Mouse (Mus musculus) heart, adult 2 months (tissue): ENCODE measurements around the gene Ushbp1. TPM values are rescaled to one million over a fixed set of nuclear protein-coding genes. Genes with fewer than 3 reads are reported as not detected.
A peak's percentile ranks its signal among the peaks of the same experiment; 100 is the strongest.

Source experiments
- DNase-seq, 2 experiments: peaks; one replicate each; pipeline ENCODE4 v3.0.0; 2021
- H3K27ac ChIP-seq: fragments of 200-600 bp; 2 replicates; pipeline ENCODE4 v1.8.1; 2022
- H3K27me3 ChIP-seq: fragments of 200-500 bp; 2 replicates; pipeline ENCODE4 v1.6.1; 2012; ENCODE audit warnings: mild to moderate bottlenecking, low read length, inconsistent platforms, mixed read lengths; ENCODE audit not compliant: control insufficient read depth, insufficient read depth
- H3K36me3 ChIP-seq: fragments of 200-500 bp; 2 replicates; pipeline ENCODE4 v1.6.1; 2012; ENCODE audit warnings: low read length, inconsistent platforms; ENCODE audit not compliant: control insufficient read depth, insufficient read depth
- H3K4me1 ChIP-seq: fragments of 200-500 bp; 2 replicates; pipeline ENCODE4 v1.6.1; 2011; ENCODE audit warnings: low read length; ENCODE audit not compliant: control insufficient read depth, insufficient read depth
- H3K4me3 ChIP-seq: fragments of 200-600 bp; 2 replicates; pipeline ENCODE4 v1.8.1; 2022
- H3K79me2 ChIP-seq: fragments of 200-500 bp; replicated peaks from 2 replicates; pipeline ENCODE4 v1.6.1; 2012; ENCODE audit warnings: mild to moderate bottlenecking, inconsistent platforms, low read length, moderate library complexity, mixed read lengths; ENCODE audit not compliant: control insufficient read depth, insufficient read depth
- H3K9ac ChIP-seq: fragments of 200-500 bp; 2 replicates; pipeline ENCODE4 v1.6.1; 2012; ENCODE audit warnings: low read depth, mild to moderate bottlenecking, control low read depth, inconsistent platforms, low read length, mixed read lengths
- CTCF ChIP-seq: fragments of 200-600 bp; IDR thresholded peaks from 2 replicates; pipeline ENCODE4 v1.8.1; 2022; ENCODE audit warnings: antibody characterized with exemption, mild to moderate bottlenecking, moderate library complexity
- EP300 ChIP-seq: fragments of 200-500 bp; IDR thresholded peaks from 2 replicates; pipeline ENCODE4 v1.6.1; 2011; ENCODE audit warnings: low read depth, low read length, control low read depth; ENCODE audit not compliant: insufficient read depth
- POLR2A ChIP-seq: fragments of 200-500 bp; IDR thresholded peaks from 2 replicates; pipeline ENCODE4 v1.6.1; 2011; ENCODE audit warnings: mild to moderate bottlenecking, low read depth, low read length, control low read depth; ENCODE audit not compliant: insufficient read depth
- WGBS: fragments of 180-500 bp; shearing (Covaris S2); methylation state at CpG from one replicate; pipeline ENCODE4 v1.1.7; 2018; 5-methylcytosine and 5-hydroxymethylcytosine counted together
- intact Hi-C: fragments of 180-260 bp; cut with DNase I; formaldehyde crosslinking; loops from one replicate; pipeline ENCODE4 v1.15.1; 2025
- polyA plus RNA-seq: library from polyadenylated mRNA; depleted of rRNA; stranded (reverse); fragments of >200 nt; gene quantifications from 2 replicates; pipeline ENCODE4 v1.2.3, GENCODE M21; 2012
- total RNA-seq, 2 experiments: library from RNA; stranded (reverse); gene quantifications; 2 replicates each; pipeline ENCODE4 v1.2.3; 2021

Gene Ushbp1
- total and polyA plus RNA-seq, 3 experiments, result 22.9 to 71.7 (median 23.9) TPM

DNA sequence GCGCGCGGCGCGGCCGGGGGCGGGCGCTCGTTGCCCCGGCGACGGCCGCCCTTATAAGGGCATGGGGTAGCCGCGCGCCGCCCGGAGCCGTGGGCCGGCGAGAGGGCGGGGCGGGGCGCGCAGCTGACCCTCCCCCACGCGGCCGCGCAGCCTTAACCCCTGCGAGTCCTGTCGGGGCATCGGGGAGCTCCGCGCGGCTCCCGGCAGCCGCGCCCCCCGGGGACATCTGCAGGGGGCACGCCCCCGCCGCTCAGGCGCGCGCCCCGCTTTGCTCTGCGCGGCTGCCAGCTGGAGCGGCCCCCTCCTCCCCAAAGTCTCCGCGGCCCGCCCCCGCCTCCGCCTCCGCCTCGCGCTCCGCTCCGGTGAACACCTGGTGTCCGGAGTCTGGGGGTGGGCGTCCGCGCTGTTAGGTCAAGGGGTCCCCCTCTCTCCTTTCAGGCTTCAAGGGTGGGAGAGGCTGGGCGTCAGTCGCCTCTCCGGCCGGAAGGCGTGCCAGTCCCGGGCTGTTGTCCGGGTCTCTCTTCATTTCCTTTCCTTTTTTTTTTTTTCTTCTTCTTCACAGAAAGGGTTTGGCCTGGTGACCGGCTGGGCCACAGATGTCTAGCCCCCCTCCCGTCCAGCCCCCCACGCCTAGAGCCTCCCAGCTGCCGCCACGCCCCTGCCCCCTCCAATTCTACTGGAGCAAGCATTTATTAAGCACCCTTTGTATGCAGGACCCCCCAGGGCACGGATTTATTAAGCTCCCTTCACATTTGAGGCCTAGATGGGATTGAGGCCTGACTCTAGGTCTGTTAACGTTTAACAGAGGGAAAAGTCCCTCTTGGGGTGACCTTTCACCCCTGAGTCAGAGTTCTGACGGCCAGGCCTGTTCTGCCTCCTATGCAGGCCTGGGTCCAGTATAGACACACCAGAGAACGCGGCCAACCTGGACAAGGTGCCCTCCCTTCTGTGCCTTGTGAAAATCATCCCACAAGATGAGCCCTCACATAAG, 13.3 kb downstream of the Ushbp1 start:
- intact Hi-C loops, result loop anchor here (5.0 kb wide), 1 partner anchor 80 kb away; the partner anchor contains the start of genes Abhd8 and Mrpl34
- 4% methylated on average over 76 of the region's 80 CpGs for WGBS
- Histone ChIP-seq H3K27ac (peak overlapping the region; percentile 90), H3K4me1 (peaks cover 4% of the 10 kb centered on the region), H3K36me3 (no peaks in the 10 kb centered on the region), H3K79me2 (peaks cover 4% of the 10 kb centered on the region; the same call in 1 of the 2 replicates), H3K27me3 (no peaks in the 10 kb centered on the region), H3K4me3 (peak overlapping the region; percentile 89), H3K9ac (peak overlapping the region; percentile 87)
- peak; percentile 92 to 94 for DNase-seq
- TF ChIP-seq EP300 (no peak), POLR2A (no peak; the same call in none of the 2 replicates), CTCF (no peak)

DNA sequence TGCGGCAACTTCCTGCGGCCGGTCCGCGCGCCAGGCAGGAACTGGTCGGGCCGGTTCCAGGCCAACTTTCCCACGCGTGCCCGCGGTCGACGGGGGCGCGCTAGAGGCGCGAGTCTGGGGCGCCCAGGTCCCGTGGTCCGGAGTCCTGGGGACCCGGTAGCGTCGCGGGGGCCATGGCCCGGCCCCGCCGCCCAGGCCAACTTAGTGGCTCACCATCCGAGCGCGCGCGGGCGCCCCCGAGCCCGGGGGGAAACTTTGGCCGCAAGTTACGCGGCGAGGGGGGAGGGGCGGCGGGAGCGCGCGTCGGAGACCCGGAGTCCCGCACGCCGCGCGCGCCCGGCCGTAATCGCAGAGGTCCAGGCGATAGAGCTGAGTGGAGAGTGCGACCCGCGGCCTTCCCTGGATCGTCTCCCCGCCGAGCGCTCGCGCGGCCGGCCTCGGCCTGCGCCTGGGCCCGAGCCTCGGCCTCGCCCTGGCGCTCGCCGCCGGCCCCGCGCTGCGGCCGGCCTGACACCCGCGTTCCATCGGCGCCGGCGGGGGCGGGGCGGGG, 14.1 kb downstream of the Ushbp1 start, which contains the start of gene Nr2f6:
Nr2f6 (minus strand) TSS at position 540 of the 550 bp plus-strand sequence.
- Histone ChIP-seq H3K4me1 (peaks cover 4% of the 10 kb centered on the region), H3K36me3 (no peaks in the 10 kb centered on the region), H3K79me2 (peaks cover 4% of the 10 kb centered on the region; the same call in 1 of the 2 replicates), H3K27me3 (no peaks in the 10 kb centered on the region), H3K27ac (peak within 1 kb of the TSS; percentile 94), H3K4me3 (peak within 1 kb of the TSS; percentile 89), H3K9ac (peak within 1 kb of the TSS; percentile 94)
- peak; percentile 86 to 87 for DNase-seq
- 5% methylated on average over 86 of the region's 89 CpGs for WGBS
- intact Hi-C loops, result loop anchor here (5.0 kb wide), 1 partner anchor 81 kb away; the partner anchor contains the start of genes Abhd8 and Mrpl34
- no peak for TF ChIP-seq EP300

DNA sequence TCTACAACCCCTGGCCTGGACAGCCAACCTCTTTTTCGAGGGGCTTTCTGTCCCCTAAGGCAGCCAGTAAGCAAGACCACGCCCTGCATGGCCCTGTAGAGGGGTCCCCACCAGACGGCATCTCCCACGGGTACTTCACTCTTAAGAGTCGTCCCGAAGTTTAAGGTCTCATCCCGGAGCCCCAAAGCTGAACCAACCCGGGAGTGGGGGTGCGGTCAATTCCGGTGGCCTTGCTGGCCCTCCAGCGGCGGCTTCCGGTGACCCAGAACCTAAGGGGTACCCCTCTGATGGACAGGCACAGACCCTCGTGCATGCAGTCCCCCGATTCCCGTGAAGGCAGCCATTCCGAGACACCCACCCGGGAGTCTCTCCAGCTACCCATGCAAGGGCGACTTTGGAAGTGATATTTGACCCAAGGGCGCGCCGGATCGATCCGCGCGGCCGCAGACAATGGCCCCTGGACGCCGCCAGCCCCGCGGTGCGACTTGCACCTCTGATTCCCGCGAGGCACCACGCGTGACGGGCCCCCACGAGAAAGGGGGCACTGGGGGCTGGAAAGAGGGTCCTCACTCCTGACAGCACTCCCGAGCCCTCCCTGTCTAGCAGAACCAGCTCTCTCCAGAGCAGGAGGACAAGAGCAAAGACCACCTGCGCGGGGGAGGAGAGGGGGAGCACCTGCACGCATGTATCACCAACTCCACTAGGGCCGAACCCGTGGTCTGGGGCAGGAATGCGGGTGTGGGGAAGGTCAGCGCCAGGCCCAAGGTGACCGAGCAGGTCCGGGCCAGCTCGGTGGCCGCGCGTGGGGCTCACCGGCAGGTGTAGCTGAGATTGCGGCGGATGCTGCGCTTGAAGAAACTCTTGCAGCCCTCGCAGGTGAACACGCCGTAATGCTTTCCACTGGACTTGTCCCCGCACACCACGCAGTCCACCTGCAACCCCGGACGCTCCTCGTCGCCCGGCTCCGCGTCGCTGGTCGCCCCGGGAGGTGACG, 15.1 kb downstream of the Ushbp1 start:
- Histone ChIP-seq H3K79me2 (peaks cover 4% of the 10 kb centered on the region; the same call in 1 of the 2 replicates), H3K4me1 (peaks cover 4% of the 10 kb centered on the region), H3K9ac (peak overlapping the region; percentile 94), H3K27ac (peak overlapping the region; percentile 94), H3K27me3 (no peaks in the 10 kb centered on the region), H3K4me3 (peak overlapping the region; percentile 73), H3K36me3 (no peaks in the 10 kb centered on the region)
- intact Hi-C loops, result loop anchor here (5.0 kb wide), 1 partner anchor 82 kb away; the partner anchor contains the start of genes Abhd8 and Mrpl34
- TF ChIP-seq POLR2A (no peak), CTCF (no peak), EP300 (no peak)
- WGBS, result 2% methylated on average over 72 of the region's 72 CpGs
- peak; percentile 51 to 69 for DNase-seq

DNA sequence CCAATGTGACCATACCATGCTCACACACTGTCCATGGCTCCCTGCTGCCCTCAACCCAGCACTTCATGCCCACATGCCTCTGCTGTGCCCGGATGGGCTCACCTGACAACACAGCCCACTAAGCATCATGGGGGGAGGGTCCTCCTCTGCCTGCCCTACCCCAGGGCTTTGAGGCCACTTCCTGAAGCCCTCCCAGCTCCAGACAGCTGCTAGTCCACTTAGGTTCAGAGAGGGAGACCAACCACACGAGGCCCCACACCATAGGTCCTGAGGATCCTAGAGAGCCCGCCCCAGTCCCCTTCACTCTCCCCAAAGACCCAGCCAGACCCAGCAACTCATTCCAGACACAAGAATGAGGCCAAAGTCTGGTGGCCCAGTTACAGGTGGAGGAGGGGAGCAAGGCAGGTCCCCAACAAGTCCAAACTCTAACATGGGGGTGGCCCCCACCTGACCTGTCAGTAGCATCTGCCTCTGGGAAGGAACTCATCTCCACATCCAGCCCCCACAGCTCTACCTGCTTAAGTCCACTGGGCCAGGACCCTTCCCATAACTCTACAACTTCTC, 16.0 kb downstream of the Ushbp1 start:
- no peaks in the 10 kb centered on the region for H3K27me3 ChIP-seq
- peak overlapping the region; percentile 73 for H3K4me3 ChIP-seq
- no peaks in the 10 kb centered on the region for H3K36me3 ChIP-seq
- H3K27ac ChIP-seq, result peak overlapping the region; percentile 94
- intact Hi-C loops, result loop anchor here (5.0 kb wide), 1 partner anchor 83 kb away; the partner anchor contains the start of genes Abhd8 and Mrpl34
- H3K79me2 ChIP-seq, result peaks cover 4% of the 10 kb centered on the region; the same call in 1 of the 2 replicates
- DNase-seq, result no peak
- WGBS, result 40% methylated on average over 3 of the region's 3 CpGs
- H3K4me1 ChIP-seq, result peaks cover 5% of the 10 kb centered on the region
- H3K9ac ChIP-seq, result peak overlapping the region; percentile 94
- TF ChIP-seq EP300 (no peak), POLR2A (no peak), CTCF (no peak)

DNA sequence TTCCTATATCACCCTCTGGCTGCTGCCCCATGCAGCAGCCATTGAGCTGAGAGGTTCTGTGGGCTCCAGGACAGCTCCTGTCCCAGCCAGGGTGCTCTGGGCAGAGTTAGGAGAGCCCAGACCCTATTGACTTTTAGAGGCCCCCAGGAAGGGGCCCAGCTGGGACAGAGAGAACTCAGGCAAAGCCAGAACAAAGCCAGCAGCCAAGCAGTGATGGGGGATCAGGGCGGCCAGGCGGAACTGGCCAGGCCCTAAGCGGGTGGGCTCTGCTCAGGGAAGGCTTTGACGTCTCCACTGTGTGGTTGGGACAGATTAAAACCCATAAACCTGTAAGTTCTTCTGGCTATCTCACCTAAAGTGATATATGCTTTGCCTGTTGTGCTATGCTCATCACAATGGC, 16.6 kb downstream of the Ushbp1 start:
- TF ChIP-seq EP300 (no peak), POLR2A (no peak), CTCF (no peak)
- intact Hi-C loops, result no loop called here
- H3K4me1 ChIP-seq, result peaks cover 6% of the 10 kb centered on the region
- no peaks in the 10 kb centered on the region for H3K36me3 ChIP-seq
- H3K9ac ChIP-seq, result no peak overlapping the region
- H3K79me2 ChIP-seq, result peaks cover 4% of the 10 kb centered on the region; the same call in 1 of the 2 replicates
- H3K27ac ChIP-seq, result no peak overlapping the region
- DNase-seq, result no peak
- no peaks in the 10 kb centered on the region for H3K27me3 ChIP-seq
- 82% methylated on average over 4 of the region's 4 CpGs for WGBS
- H3K4me3 ChIP-seq, result no peak overlapping the region
